Mouse (Mus musculus) heart, embryonic 12.5 days (tissue): ENCODE results near the gene Bbox1. TPM values are rescaled to one million over a fixed set of nuclear protein-coding genes. Genes with fewer than 3 reads are reported as not detected.

Experiments
- ATAC-seq: fragments of 200-750 bp; cut with Nextera tagmentation; 2 replicates; pipeline ENCODE4 v1.8.0; 2017; ENCODE audit warnings: moderate TSS enrichment, moderate library complexity; ENCODE audit not compliant: insufficient number of reproducible peaks, low FRiP score
- H3K27ac ChIP-seq: fragments of 300-500 bp; sonication (generic); 2 replicates; pipeline ENCODE4 v1.5.1; 2016; ENCODE audit warnings: mild to moderate bottlenecking, moderate library complexity; ENCODE audit not compliant: poor library complexity, severe bottlenecking
- H3K27me3 ChIP-seq: fragments of 300-500 bp; sonication (generic); replicated peaks from 2 replicates; pipeline ENCODE4 v1.6.1; 2016; ENCODE audit warnings: mild to moderate bottlenecking, moderate library complexity
- H3K36me3 ChIP-seq: fragments of 300-500 bp; sonication (generic); 2 replicates; pipeline ENCODE4 v1.6.1; 2016; ENCODE audit warnings: mild to moderate bottlenecking, moderate library complexity
- H3K4me1 ChIP-seq: fragments of 300-500 bp; sonication (generic); replicated peaks from 2 replicates; pipeline ENCODE4 v1.6.1; 2016; ENCODE audit warnings: mild to moderate bottlenecking
- H3K4me2 ChIP-seq: fragments of 300-500 bp; sonication (generic); 2 replicates; pipeline ENCODE4 v1.6.1; 2016; ENCODE audit warnings: mild to moderate bottlenecking, moderate library complexity
- H3K4me3 ChIP-seq: fragments of 300-500 bp; sonication (generic); 2 replicates; pipeline ENCODE4 v1.5.1; 2016; ENCODE audit warnings: mild to moderate bottlenecking
- H3K9ac ChIP-seq: fragments of 300-500 bp; sonication (generic); 2 replicates; pipeline ENCODE4 v1.6.1; 2016; ENCODE audit warnings: mild to moderate bottlenecking, moderate library complexity
- H3K9me3 ChIP-seq: fragments of 300-500 bp; sonication (generic); replicated peaks from 2 replicates; pipeline ENCODE4 v1.6.1; 2016; ENCODE audit warnings: mild to moderate bottlenecking, moderate library complexity
- WGBS: fragments of 180-500 bp; shearing (Covaris S2); methylation state at CpG from one replicate; pipeline ENCODE4 v1.1.7; 2016; 5-methylcytosine and 5-hydroxymethylcytosine counted together
- polyA plus RNA-seq: library from polyadenylated mRNA; unstranded; fragments of >200 nt; fragmentation: Nextera tagmentation; extraction: Ambion mirVana; gene quantifications from 2 replicates; pipeline ENCODE4 v1.2.1, GENCODE M21; 2016

The Bbox1 gene
- polyA plus RNA-seq, 1 experiment from 2014 or later: not detected

GRCm38 (mm10) chr2:110316116-110316883 lies 1.9 kb upstream of the Bbox1 start:
- ATAC-seq: no peak
- no peak overlapping the region for H3K4me3 ChIP-seq
- WGBS: 53% methylated on average over 3 of the region's 3 CpGs
- H3K9ac ChIP-seq: no peak overlapping the region
- no peak overlapping the region for H3K27ac ChIP-seq
- no peak overlapping the region for H3K4me2 ChIP-seq
- H3K27me3 ChIP-seq: no peaks in the 10 kb centered on the region
- no peaks in the 10 kb centered on the region for H3K4me1 ChIP-seq
- no peaks in the 10 kb centered on the region for H3K36me3 ChIP-seq
- no peaks in the 10 kb centered on the region for H3K9me3 ChIP-seq

- Histone ChIP-seq H3K9me3 (no peaks in the 10 kb centered on the region), H3K4me3 (no peak overlapping the region), H3K4me2 (no peak overlapping the region), H3K27me3 (no peaks in the 10 kb centered on the region), H3K27ac (no peak overlapping the region), H3K9ac (no peak overlapping the region), H3K4me1 (no peaks in the 10 kb centered on the region), H3K36me3 (no peaks in the 10 kb centered on the region)
- WGBS: 83% methylated on average over 5 of the region's 5 CpGs
- ATAC-seq: no peak
Measured at GRCm38 (mm10) chr2:110314074-110314473, 286 bp downstream of the Bbox1 start.

- no peaks in the 10 kb centered on the region for H3K36me3 ChIP-seq
- no peak overlapping the region for H3K4me2 ChIP-seq
- H3K4me3 ChIP-seq: no peak overlapping the region
- no peaks in the 10 kb centered on the region for H3K27me3 ChIP-seq
- no peak for ATAC-seq
- no peaks in the 10 kb centered on the region for H3K9me3 ChIP-seq
- H3K27ac ChIP-seq: no peak overlapping the region
- no peak overlapping the region for H3K9ac ChIP-seq
- no peaks in the 10 kb centered on the region for H3K4me1 ChIP-seq
- WGBS: 57% methylated on average over 2 of the region's 2 CpGs
Measured at GRCm38 (mm10) chr2:110313305-110313824, 995 bp downstream of the Bbox1 start.

- no peak overlapping the region for H3K27ac ChIP-seq
- H3K4me1 ChIP-seq: no peaks in the 10 kb centered on the region
- no peak overlapping the region for H3K4me2 ChIP-seq
- no peak for ATAC-seq
- no peak overlapping the region for H3K4me3 ChIP-seq
- no peaks in the 10 kb centered on the region for H3K27me3 ChIP-seq
- no peaks in the 10 kb centered on the region for H3K36me3 ChIP-seq
- 77% methylated on average over 12 of the region's 12 CpGs for WGBS
- no peak overlapping the region for H3K9ac ChIP-seq
- H3K9me3 ChIP-seq: no peaks in the 10 kb centered on the region
Measured at GRCm38 (mm10) chr2:110305358-110306283, 8.7 kb downstream of the Bbox1 start.

GRCm38 (mm10) chr2:110302261-110302660 lies 12.1 kb downstream of the Bbox1 start:
- Histone ChIP-seq H3K4me3 (no peak overlapping the region), H3K4me1 (no peaks in the 10 kb centered on the region), H3K9ac (no peak overlapping the region), H3K27ac (no peak overlapping the region), H3K36me3 (no peaks in the 10 kb centered on the region), H3K27me3 (no peaks in the 10 kb centered on the region), H3K9me3 (no peaks in the 10 kb centered on the region), H3K4me2 (no peak overlapping the region)
- no peak for ATAC-seq
- WGBS: 11% methylated on average over 2 of the region's 2 CpGs

- no peak overlapping the region for H3K4me2 ChIP-seq
- no peaks in the 10 kb centered on the region for H3K4me1 ChIP-seq
- H3K4me3 ChIP-seq: no peak overlapping the region
- 67% methylated on average over 3 of the region's 3 CpGs for WGBS
- no peak overlapping the region for H3K27ac ChIP-seq
- no peak overlapping the region for H3K9ac ChIP-seq
- H3K27me3 ChIP-seq: no peaks in the 10 kb centered on the region
- ATAC-seq: no peak
- H3K9me3 ChIP-seq: no peaks in the 10 kb centered on the region
- no peaks in the 10 kb centered on the region for H3K36me3 ChIP-seq
Measured at GRCm38 (mm10) chr2:110301314-110301713, 13.0 kb downstream of the Bbox1 start.

GRCm38 (mm10) chr2:110294927-110295326 lies 19.4 kb downstream of the Bbox1 start:
- Histone ChIP-seq H3K4me2 (no peak overlapping the region), H3K27ac (no peak overlapping the region), H3K4me3 (no peak overlapping the region), H3K9me3 (no peaks in the 10 kb centered on the region), H3K36me3 (no peaks in the 10 kb centered on the region), H3K27me3 (no peaks in the 10 kb centered on the region), H3K4me1 (no peaks in the 10 kb centered on the region), H3K9ac (no peak overlapping the region)
- ATAC-seq: no peak
- WGBS: 79% methylated on average over 3 of the region's 3 CpGs

- H3K9me3 ChIP-seq: no peaks in the 10 kb centered on the region
- no peaks in the 10 kb centered on the region for H3K27me3 ChIP-seq
- no peaks in the 10 kb centered on the region for H3K4me1 ChIP-seq
- H3K4me2 ChIP-seq: no peak overlapping the region
- H3K9ac ChIP-seq: no peak overlapping the region
- no peak overlapping the region for H3K4me3 ChIP-seq
- no peaks in the 10 kb centered on the region for H3K36me3 ChIP-seq
- ATAC-seq: no peak
- H3K27ac ChIP-seq: no peak overlapping the region
- 89% methylated on average over 1 of the region's 1 CpGs for WGBS
Measured at GRCm38 (mm10) chr2:110287959-110288358, 26.4 kb downstream of the Bbox1 start.

- WGBS: 84% methylated on average over 3 of the region's 3 CpGs
- no peak overlapping the region for H3K9ac ChIP-seq
- no peaks in the 10 kb centered on the region for H3K4me1 ChIP-seq
- H3K9me3 ChIP-seq: no peaks in the 10 kb centered on the region
- no peak overlapping the region for H3K4me2 ChIP-seq
- H3K27ac ChIP-seq: no peak overlapping the region
- no peak for ATAC-seq
- no peaks in the 10 kb centered on the region for H3K36me3 ChIP-seq
- H3K4me3 ChIP-seq: no peak overlapping the region
- no peaks in the 10 kb centered on the region for H3K27me3 ChIP-seq
Measured at GRCm38 (mm10) chr2:110285829-110286504, 28.4 kb downstream of the Bbox1 start.

GRCm38 (mm10) chr2:110275424-110275823 lies 38.9 kb downstream of the Bbox1 start:
- H3K27ac ChIP-seq: no peak overlapping the region
- H3K4me3 ChIP-seq: no peak overlapping the region
- H3K27me3 ChIP-seq: no peaks in the 10 kb centered on the region
- 0 out of 2 replicates have a peak, but pooled peaks cover 2% of the 10 kb centered on the region for H3K9me3 ChIP-seq
- H3K4me1 ChIP-seq: no peaks in the 10 kb centered on the region
- H3K4me2 ChIP-seq: no peak overlapping the region
- no peak overlapping the region for H3K9ac ChIP-seq
- 66% methylated on average over 2 of the region's 2 CpGs for WGBS
- H3K36me3 ChIP-seq: no peaks in the 10 kb centered on the region
- no peak for ATAC-seq

- Histone ChIP-seq H3K36me3 (no peaks in the 10 kb centered on the region), H3K4me1 (no peaks in the 10 kb centered on the region), H3K27ac (no peak overlapping the region), H3K27me3 (no peaks in the 10 kb centered on the region), H3K4me2 (no peak overlapping the region), H3K9me3 (0 out of 2 replicates have a peak, but pooled peaks cover 2% of the 10 kb centered on the region), H3K9ac (no peak overlapping the region), H3K4me3 (no peak overlapping the region)
- no peak for ATAC-seq
- 55% methylated on average over 2 of the region's 2 CpGs for WGBS
Measured at GRCm38 (mm10) chr2:110274160-110274559, 40.2 kb downstream of the Bbox1 start.
